9 mouse cellular contexts compared by ENCODE assay signal in the genomic region with DNA sequence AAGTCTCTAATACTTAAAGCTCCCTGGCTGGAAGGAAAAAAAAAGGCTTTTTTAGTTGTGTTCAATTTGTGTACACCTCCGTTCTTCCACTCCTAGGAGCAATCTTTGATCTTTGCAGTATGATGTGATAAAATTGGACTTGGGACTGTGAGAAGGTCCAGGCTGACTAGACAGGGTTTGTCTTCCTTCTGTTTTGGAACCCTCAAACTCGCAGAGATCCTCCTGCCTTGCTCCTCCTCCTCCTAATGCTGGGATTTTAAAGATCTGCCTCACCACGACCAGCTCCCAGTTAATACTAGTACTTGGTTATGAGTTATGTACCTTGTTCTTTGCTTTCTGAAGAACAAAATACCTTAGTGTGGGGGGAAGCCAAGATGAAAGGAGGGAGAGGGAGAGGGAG. TPM values are rescaled to one million over a fixed set of nuclear protein-coding genes. Genes with fewer than 3 reads are reported as not detected.
DNase-seq lines count a peak whose midpoint lies in the region; ATAC-seq and TF ChIP-seq lines count a peak whose summit lies in the region.
"Not testable (repeated sequence)": the region's sequence is repeated elsewhere in the genome, so short reads cannot be mapped to it uniquely, and the experiment has no call there.
"Had no signal": no experiment of that assay in that cellular context is flagged by ENCODE, and none has a peak within 500 bp of the region (broad histone marks: within the 10 kb centered on the region; RNA-seq: fewer than 3 reads in every experiment).

No protein-coding gene starts in this region.

- H3K4me2 ChIP-seq in heart, embryonic 12.5 days, result peak overlapping the region; percentile 81
- H3K4me2 ChIP-seq in hindbrain, postnatal 0 days (ENCODE audit: low read depth, low read length), result peak overlapping the region; percentile 64
- peak overlapping the region; percentile 68 for H3K4me2 ChIP-seq in liver, postnatal 0 days (ENCODE audit: low read depth, low read length)
- peak overlapping the region; percentile 55 for H3K4me2 ChIP-seq in midbrain, embryonic 15.5 days
- peak overlapping the region; percentile 69 for H3K4me2 ChIP-seq in stomach, embryonic 16.5 days (ENCODE audit: low read depth, low read length)

- H3K9me3 ChIP-seq in forebrain, embryonic 10.5 days; heart, embryonic 12.5 days (replicated peaks); hindbrain, postnatal 0 days (ENCODE audit: low read length); limb, embryonic 10.5 days (replicated peaks); liver, postnatal 0 days (ENCODE audit: low read length); midbrain, embryonic 15.5 days; stomach, embryonic 16.5 days (replicated peaks; ENCODE audit: control insufficient read depth, low read length): not testable (repeated sequence)

- TF ChIP-seq EP300 in liver, postnatal 0 days (IDR thresholded peaks at IDR 0.05; ENCODE audit: low read depth), result not testable (repeated sequence)

- WGBS in bone marrow, adult 2 months, result 2% methylated on average over 3 of the region's 3 CpGs
- WGBS in forebrain, embryonic 10.5 days, result 38% methylated on average over 3 of the region's 3 CpGs
- 32% methylated on average over 3 of the region's 3 CpGs for WGBS in heart, embryonic 12.5 days
- 25% methylated on average over 3 of the region's 3 CpGs for WGBS in hindbrain, postnatal 0 days
- 34% methylated on average over 3 of the region's 3 CpGs for WGBS in limb, embryonic 10.5 days
- WGBS in liver, postnatal 0 days (ENCODE audit: insufficient replicate concordance), result 6% methylated on average over 3 of the region's 3 CpGs
- 20% methylated on average over 3 of the region's 3 CpGs for WGBS in midbrain, embryonic 15.5 days
- WGBS in stomach, embryonic 16.5 days, result 19% methylated on average over 3 of the region's 3 CpGs

- peaks cover 22% of the 10 kb centered on the region for H3K36me3 ChIP-seq in forebrain, embryonic 10.5 days (replicated peaks)
- not testable (repeated sequence) for H3K36me3 ChIP-seq in heart, embryonic 12.5 days; hindbrain, postnatal 0 days (ENCODE audit: insufficient read depth, low read length); liver, postnatal 0 days (replicated peaks; ENCODE audit: insufficient read depth, low read length); midbrain, embryonic 15.5 days (replicated peaks); stomach, embryonic 16.5 days (ENCODE audit: control insufficient read depth, insufficient read depth, low read length)
- H3K36me3 ChIP-seq in limb, embryonic 10.5 days, result peaks cover 21% of the 10 kb centered on the region

- DNase-seq in forebrain, embryonic 10.5 days (ENCODE audit: extremely low spot score, low spot score); hindbrain, postnatal 0 days (ENCODE audit: low spot score); limb, embryonic 10.5 days (ENCODE audit: low spot score); liver, postnatal 0 days: not testable (repeated sequence)

- peak overlapping the region; percentile 76 for H3K4me3 ChIP-seq in bone marrow, adult 2 months (replicated peaks; ENCODE audit: control insufficient read depth, low read depth, low read length)
- peak overlapping the region; percentile 57 for H3K4me3 ChIP-seq in forebrain, embryonic 10.5 days
- H3K4me3 ChIP-seq in heart, embryonic 12.5 days, result peak overlapping the region; percentile 49
- peak overlapping the region; percentile 48 for H3K4me3 ChIP-seq in hindbrain, postnatal 0 days (ENCODE audit: low read length)
- peak overlapping the region; percentile 49 for H3K4me3 ChIP-seq in limb, embryonic 10.5 days
- H3K4me3 ChIP-seq in liver, postnatal 0 days (ENCODE audit: low read depth, low read length), result peak overlapping the region; percentile 78
- H3K4me3 ChIP-seq in midbrain, embryonic 15.5 days, result peak overlapping the region; percentile 49
- H3K4me3 ChIP-seq in stomach, embryonic 16.5 days (replicated peaks; ENCODE audit: low read length), result peak overlapping the region; percentile 60

- H3K27ac ChIP-seq in bone marrow, adult 2 months (ENCODE audit: control insufficient read depth, insufficient read depth, low read depth, low read length, poor library complexity), result peak overlapping the region; percentile 38; the same call in 1 of the 2 replicates
- peak overlapping the region; percentile 89; the same call in 1 of the 2 replicates for H3K27ac ChIP-seq in forebrain, embryonic 10.5 days
- H3K27ac ChIP-seq in heart, embryonic 12.5 days (ENCODE audit: poor library complexity, severe bottlenecking); limb, embryonic 10.5 days; midbrain, embryonic 15.5 days; stomach, embryonic 16.5 days (ENCODE audit: low read length): not testable (repeated sequence)
- peak overlapping the region; percentile 86; the same call in 1 of the 2 replicates for H3K27ac ChIP-seq in hindbrain, postnatal 0 days
- H3K27ac ChIP-seq in liver, postnatal 0 days (ENCODE audit: low read depth), result peak overlapping the region; percentile 82

- TF ChIP-seq POLR2A in bone marrow, adult 2 months (IDR thresholded peaks at IDR 0.05; ENCODE audit: borderline replicate concordance, control insufficient read depth, low read depth, low read length), result not testable (repeated sequence)

- H3K4me1 ChIP-seq in bone marrow, adult 2 months (ENCODE audit: control insufficient read depth, insufficient read depth, low read length); heart, embryonic 12.5 days (replicated peaks); hindbrain, postnatal 0 days (ENCODE audit: insufficient read depth, low read length); liver, postnatal 0 days (ENCODE audit: insufficient read depth); stomach, embryonic 16.5 days (ENCODE audit: control insufficient read depth, insufficient read depth, low read length): not testable (repeated sequence)
- peaks cover 14% of the 10 kb centered on the region for H3K4me1 ChIP-seq in forebrain, embryonic 10.5 days
- H3K4me1 ChIP-seq in limb, embryonic 10.5 days, result peaks cover 10% of the 10 kb centered on the region; the same call in 1 of the 2 replicates
- H3K4me1 ChIP-seq in midbrain, embryonic 15.5 days, result peaks cover 14% of the 10 kb centered on the region

- TF ChIP-seq CTCF in bone marrow, adult 2 months (IDR thresholded peaks at IDR 0.05; ENCODE audit: control insufficient read depth, insufficient read depth, low read length); hindbrain, postnatal 0 days (IDR thresholded peaks at IDR 0.05; ENCODE audit: low read depth); liver, postnatal 0 days (IDR thresholded peaks at IDR 0.05; ENCODE audit: low read depth): not testable (repeated sequence)

- not testable (repeated sequence) for ATAC-seq in heart, embryonic 12.5 days (ENCODE audit: insufficient number of reproducible peaks, low FRiP score); hindbrain, postnatal 0 days; liver, postnatal 0 days; midbrain, embryonic 15.5 days (replicated peaks); stomach, embryonic 16.5 days (ENCODE audit: insufficient read depth, low FRiP score)

- not testable (repeated sequence) for H3K27me3 ChIP-seq in forebrain, embryonic 10.5 days (ENCODE audit: poor library complexity, severe bottlenecking); heart, embryonic 12.5 days (replicated peaks); hindbrain, postnatal 0 days (ENCODE audit: insufficient read depth, low read length); limb, embryonic 10.5 days (ENCODE audit: low read depth, poor library complexity, severe bottlenecking); liver, postnatal 0 days (ENCODE audit: insufficient read depth, low read length); midbrain, embryonic 15.5 days (replicated peaks); stomach, embryonic 16.5 days (ENCODE audit: control insufficient read depth, insufficient read depth, low read length)

- peak overlapping the region; percentile 69 for H3K9ac ChIP-seq in heart, embryonic 12.5 days
- H3K9ac ChIP-seq in hindbrain, postnatal 0 days (replicated peaks; ENCODE audit: low read length), result peak overlapping the region; percentile 47; the same call in 1 of the 2 replicates
- H3K9ac ChIP-seq in liver, postnatal 0 days (replicated peaks), result peak overlapping the region; percentile 75
- H3K9ac ChIP-seq in midbrain, embryonic 15.5 days, result not testable (repeated sequence)
- H3K9ac ChIP-seq in stomach, embryonic 16.5 days (ENCODE audit: low read length), result peak overlapping the region; percentile 72

RNA-seq across cellular contexts. Expression of gene Gm49342, which starts 1.2 kb away (rescaled TPM):
- 21.3 TPM in 1 of 2 replicates, not detected in the other for polyA plus RNA-seq in bone marrow, adult 2 months (2011; ENCODE audit: insufficient read depth, insufficient read length, low replicate concordance, missing spikeins)
- not detected in 2 replicates for polyA plus RNA-seq in forebrain, embryonic 10.5 days (2016; fragmentation: Nextera tagmentation; extraction: Ambion mirVana)
- not detected in 2 replicates for polyA plus RNA-seq in heart, embryonic 12.5 days (2016; fragmentation: Nextera tagmentation; extraction: Ambion mirVana)
- total RNA-seq in hindbrain, postnatal 0 days (2014; rRNA removed), result 0.47 and 16.3 TPM in 2 replicates
- not detected in 2 replicates for polyA plus RNA-seq in hindbrain, postnatal 0 days (2015; fragmentation: Nextera tagmentation; extraction: Ambion mirVana)
- not detected in 2 replicates for polyA plus RNA-seq in limb, embryonic 10.5 days (2016; fragmentation: Nextera tagmentation; extraction: Ambion mirVana)
- not detected in 2 replicates for polyA plus RNA-seq in liver, postnatal 0 days (2015; fragmentation: Nextera tagmentation; extraction: Ambion mirVana)
- not detected in 2 replicates for polyA plus RNA-seq in midbrain, embryonic 15.5 days (2015; fragmentation: Nextera tagmentation; extraction: Ambion mirVana)
- polyA plus RNA-seq in stomach, embryonic 16.5 days (2015; fragmentation: Nextera tagmentation; extraction: Ambion mirVana), result not detected in 2 replicates
- total RNA-seq: neutrophil, adult 5-6 weeks had no signal

RNA-seq across cellular contexts. Expression of gene Pnp2, which starts 10.3 kb away (rescaled TPM):
- 70.8 and 109 TPM in 2 replicates for polyA plus RNA-seq in bone marrow, adult 2 months (2011; ENCODE audit: insufficient read depth, insufficient read length, low replicate concordance, missing spikeins)
- polyA plus RNA-seq in forebrain, embryonic 10.5 days (2016; fragmentation: Nextera tagmentation; extraction: Ambion mirVana), result 0.73 and 1.3 TPM in 2 replicates
- 0.17 and 0.32 TPM in 2 replicates for polyA plus RNA-seq in heart, embryonic 12.5 days (2016; fragmentation: Nextera tagmentation; extraction: Ambion mirVana)
- 1.2 TPM in 1 of 2 replicates, not detected in the other for total RNA-seq in hindbrain, postnatal 0 days (2014; rRNA removed)
- 1.2 and 1.3 TPM in 2 replicates for polyA plus RNA-seq in hindbrain, postnatal 0 days (2015; fragmentation: Nextera tagmentation; extraction: Ambion mirVana)
- 0.48 and 0.65 TPM in 2 replicates for polyA plus RNA-seq in limb, embryonic 10.5 days (2016; fragmentation: Nextera tagmentation; extraction: Ambion mirVana)
- polyA plus RNA-seq in liver, postnatal 0 days (2015; fragmentation: Nextera tagmentation; extraction: Ambion mirVana), result 7.1 and 7.3 TPM in 2 replicates
- polyA plus RNA-seq in midbrain, embryonic 15.5 days (2015; fragmentation: Nextera tagmentation; extraction: Ambion mirVana), result 0.45 and 0.57 TPM in 2 replicates
- polyA plus RNA-seq in stomach, embryonic 16.5 days (2015; fragmentation: Nextera tagmentation; extraction: Ambion mirVana), result 0.69 and 1.6 TPM in 2 replicates

RNA-seq across cellular contexts. Expression of gene Pnp, which starts 14.6 kb away (rescaled TPM):
- 112 and 145 TPM in 2 replicates for polyA plus RNA-seq in bone marrow, adult 2 months (2011; ENCODE audit: insufficient read depth, insufficient read length, low replicate concordance, missing spikeins)
- 82.4 and 83.6 TPM in 2 replicates for polyA plus RNA-seq in forebrain, embryonic 10.5 days (2016; fragmentation: Nextera tagmentation; extraction: Ambion mirVana)
- polyA plus RNA-seq in heart, embryonic 12.5 days (2016; fragmentation: Nextera tagmentation; extraction: Ambion mirVana), result 39.0 and 43.8 TPM in 2 replicates
- 16.7 and 19.1 TPM in 2 replicates for total RNA-seq in hindbrain, postnatal 0 days (2014; rRNA removed)
- 17.5 and 18.2 TPM in 2 replicates for polyA plus RNA-seq in hindbrain, postnatal 0 days (2015; fragmentation: Nextera tagmentation; extraction: Ambion mirVana)
- polyA plus RNA-seq in limb, embryonic 10.5 days (2016; fragmentation: Nextera tagmentation; extraction: Ambion mirVana), result 88.3 and 89.7 TPM in 2 replicates
- 66.4 and 70.4 TPM in 2 replicates for polyA plus RNA-seq in liver, postnatal 0 days (2015; fragmentation: Nextera tagmentation; extraction: Ambion mirVana)
- 20.3 and 21.3 TPM in 2 replicates for polyA plus RNA-seq in midbrain, embryonic 15.5 days (2015; fragmentation: Nextera tagmentation; extraction: Ambion mirVana)
- polyA plus RNA-seq in stomach, embryonic 16.5 days (2015; fragmentation: Nextera tagmentation; extraction: Ambion mirVana), result 74.9 and 75.2 TPM in 2 replicates

RNA-seq across cellular contexts. Expression of gene Pip4p1, which starts 14.9 kb away (rescaled TPM):
- polyA plus RNA-seq in bone marrow, adult 2 months (2011; ENCODE audit: insufficient read depth, insufficient read length, low replicate concordance, missing spikeins), result 33.3 and 67.6 TPM in 2 replicates
- 44.8 and 45.3 TPM in 2 replicates for polyA plus RNA-seq in forebrain, embryonic 10.5 days (2016; fragmentation: Nextera tagmentation; extraction: Ambion mirVana)
- polyA plus RNA-seq in heart, embryonic 12.5 days (2016; fragmentation: Nextera tagmentation; extraction: Ambion mirVana), result 33.6 and 37.3 TPM in 2 replicates
- 53.3 and 69.1 TPM in 2 replicates for total RNA-seq in hindbrain, postnatal 0 days (2014; rRNA removed)
- polyA plus RNA-seq in hindbrain, postnatal 0 days (2015; fragmentation: Nextera tagmentation; extraction: Ambion mirVana), result 102 and 103 TPM in 2 replicates
- polyA plus RNA-seq in limb, embryonic 10.5 days (2016; fragmentation: Nextera tagmentation; extraction: Ambion mirVana), result 45.4 and 51.9 TPM in 2 replicates
- polyA plus RNA-seq in liver, postnatal 0 days (2015; fragmentation: Nextera tagmentation; extraction: Ambion mirVana), result 23.6 and 24.2 TPM in 2 replicates
- polyA plus RNA-seq in midbrain, embryonic 15.5 days (2015; fragmentation: Nextera tagmentation; extraction: Ambion mirVana), result 101 and 111 TPM in 2 replicates
- polyA plus RNA-seq in stomach, embryonic 16.5 days (2015; fragmentation: Nextera tagmentation; extraction: Ambion mirVana), result 45.2 and 47.6 TPM in 2 replicates

RNA-seq across cellular contexts. Expression of gene Apex1, which starts 20.8 kb away (rescaled TPM):
- 18.1 and 41.6 TPM in 2 replicates for polyA plus RNA-seq in bone marrow, adult 2 months (2011; ENCODE audit: insufficient read depth, insufficient read length, low replicate concordance, missing spikeins)
- 503 and 517 TPM in 2 replicates for polyA plus RNA-seq in forebrain, embryonic 10.5 days (2016; fragmentation: Nextera tagmentation; extraction: Ambion mirVana)
- 152 and 159 TPM in 2 replicates for polyA plus RNA-seq in heart, embryonic 12.5 days (2016; fragmentation: Nextera tagmentation; extraction: Ambion mirVana)
- 68.6 and 70.2 TPM in 2 replicates for total RNA-seq in hindbrain, postnatal 0 days (2014; rRNA removed)
- polyA plus RNA-seq in hindbrain, postnatal 0 days (2015; fragmentation: Nextera tagmentation; extraction: Ambion mirVana), result 145 and 156 TPM in 2 replicates
- polyA plus RNA-seq in limb, embryonic 10.5 days (2016; fragmentation: Nextera tagmentation; extraction: Ambion mirVana), result 526 and 613 TPM in 2 replicates
- 58.0 and 60.1 TPM in 2 replicates for polyA plus RNA-seq in liver, postnatal 0 days (2015; fragmentation: Nextera tagmentation; extraction: Ambion mirVana)
- 190 and 191 TPM in 2 replicates for polyA plus RNA-seq in midbrain, embryonic 15.5 days (2015; fragmentation: Nextera tagmentation; extraction: Ambion mirVana)
- polyA plus RNA-seq in stomach, embryonic 16.5 days (2015; fragmentation: Nextera tagmentation; extraction: Ambion mirVana), result 149 and 166 TPM in 2 replicates
